20 mouse cellular contexts compared by ENCODE assay signal in the genomic region with DNA sequence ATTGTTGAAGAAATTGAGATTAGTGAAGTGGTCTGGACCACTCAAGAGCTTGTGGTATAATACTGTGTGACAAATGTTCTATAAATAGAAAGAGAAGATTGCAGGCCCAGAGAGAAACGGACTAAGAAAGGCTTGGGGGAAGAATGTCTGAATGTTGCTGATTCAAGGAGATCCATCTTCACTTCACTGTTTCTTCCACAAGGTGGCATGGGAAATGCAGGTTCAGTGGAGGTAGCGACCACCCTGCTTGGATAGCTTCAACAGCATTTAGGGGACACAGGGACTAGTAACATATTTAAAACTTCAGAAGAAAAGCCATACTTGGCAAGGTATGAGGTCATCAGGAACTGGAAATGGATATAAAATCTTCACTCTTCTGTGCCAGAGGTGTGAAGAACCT.
DNase-seq lines count a peak whose midpoint lies in the region; ATAC-seq and TF ChIP-seq lines count a peak whose summit lies in the region.
"Had no signal": no experiment of that assay in that cellular context is flagged by ENCODE, and none has a peak within 500 bp of the region (broad histone marks: within the 10 kb centered on the region; RNA-seq: fewer than 3 reads in every experiment).

No protein-coding gene starts in this region.

- TF ChIP-seq CTCF in gastrocnemius, adult 2 months (IDR thresholded peaks at IDR 0.05), result peak; percentile 2; the same call in 1 of the 2 replicates
- peak; percentile 68 for TF ChIP-seq CTCF in layer of hippocampus, adult 2 months (conservative IDR thresholded peaks at IDR 0.05)
- TF ChIP-seq CTCF in thymus, adult 2 months (IDR thresholded peaks at IDR 0.05; ENCODE audit: borderline replicate concordance, control insufficient read depth, extremely low read depth, insufficient read depth, low read length, poor library complexity), result no peak

- H3K27me3 ChIP-seq in thymus, adult 2 months (ENCODE audit: control insufficient read depth, insufficient read depth, low read length), result no peaks in the 10 kb centered on the region
- H3K27me3 ChIP-seq: hindbrain, embryonic 12.5 days; kidney, embryonic 15.5 days; neural tube, embryonic 12.5 days had no signal

- H3K36me3 ChIP-seq in thymus, adult 2 months (ENCODE audit: control insufficient read depth, insufficient read depth, low read length), result no peaks in the 10 kb centered on the region
- H3K36me3 ChIP-seq: embryonic facial prominence, embryonic 10.5 days; heart, embryonic 10.5 days; hindbrain, embryonic 12.5 days; kidney, embryonic 15.5 days; neural tube, embryonic 12.5 days had no signal

- no peak overlapping the region for H3K27ac ChIP-seq in gastrocnemius, adult 2 months
- H3K27ac ChIP-seq in layer of hippocampus, adult 2 months, result no peak overlapping the region
- H3K27ac ChIP-seq in thymus, adult 2 months (ENCODE audit: control insufficient read depth, insufficient read depth, low read length), result no peak overlapping the region
- H3K27ac ChIP-seq: embryonic facial prominence, embryonic 10.5 days; heart, embryonic 10.5 days; hindbrain, embryonic 12.5 days; kidney, embryonic 15.5 days; neural tube, embryonic 12.5 days had no signal

- no peaks in the 10 kb centered on the region for H3K4me1 ChIP-seq in thymus, adult 2 months (replicated peaks; ENCODE audit: control insufficient read depth, insufficient read depth, low read length)
- H3K4me1 ChIP-seq: embryonic facial prominence, embryonic 10.5 days; heart, embryonic 10.5 days; hindbrain, embryonic 12.5 days; kidney, embryonic 15.5 days; neural tube, embryonic 12.5 days had no signal

- H3K4me3 ChIP-seq in gastrocnemius, adult 2 months, result no peak overlapping the region
- H3K4me3 ChIP-seq in layer of hippocampus, adult 2 months, result no peak overlapping the region
- no peak overlapping the region for H3K4me3 ChIP-seq in thymus, adult 2 months (ENCODE audit: control insufficient read depth, insufficient read depth, low read length)
- H3K4me3 ChIP-seq: embryonic facial prominence, embryonic 10.5 days; heart, embryonic 10.5 days; hindbrain, embryonic 12.5 days; kidney, embryonic 15.5 days; neural tube, embryonic 12.5 days had no signal

- ATAC-seq in CD4-positive, CD25-positive, alpha-beta regulatory T cell, adult 4 months, result no peak

- intact Hi-C loops in gastrocnemius, adult 2 months (cut with DNase I), result no loop called here

- 42% methylated on average over 2 of the region's 2 CpGs for WGBS in thymus, adult 2 months

- DNase-seq in CD4-positive, CD25-positive, alpha-beta regulatory T cell, adult 2 months (ENCODE audit: low read depth, low spot score), result peak; percentile 11
- DNase-seq in gastrocnemius, adult 2 months, result no peak
- no peak for DNase-seq in gastrocnemius, postnatal 10 days
- DNase-seq in layer of hippocampus, adult 2 months (ENCODE audit: low spot score in 2 of 2), result no peak
- DNase-seq in layer of hippocampus, adult 9-10 months (ENCODE audit: low spot score), result no peak
- DNase-seq in thymus, postnatal 14 days, result peak; percentile 34
- DNase-seq in thymus, adult 2 months, result no peak
- DNase-seq: adrenal gland, postnatal 14 days; cerebellum, adult 9-11 months; gastrocnemius, postnatal 36 days; heart, postnatal 10 days; lung, adult 2 months; lung, postnatal 4 days; right cerebral cortex, postnatal 4 days had no signal

- TF ChIP-seq POLR2A in thymus, adult 2 months (IDR thresholded peaks at IDR 0.05; ENCODE audit: control insufficient read depth, extremely low read depth, insufficient read depth, low read length, poor library complexity), result no peak

Comparison
In these comparisons a context has a peak if more than half of its experiments do, and no peak if none do; other contexts are left out.
1. DNase-seq: peak in CD4-positive, CD25-positive, alpha-beta regulatory T cell, adult 2 months (single experiment) and thymus, postnatal 14 days (single experiment); none in gastrocnemius, adult 2 months (single experiment), gastrocnemius, postnatal 10 days (single experiment), layer of hippocampus, adult 2 months (0 of 2), layer of hippocampus, adult 9-10 months (single experiment) and thymus, adult 2 months (single experiment).